Mouse (Mus musculus): ENCODE results near the gene Arhgef25.
"Not testable (repeated sequence)": the region's sequence is repeated elsewhere in the genome, so short reads cannot be mapped to it uniquely, and the experiment has no call there.

The Arhgef25 gene

DNA sequence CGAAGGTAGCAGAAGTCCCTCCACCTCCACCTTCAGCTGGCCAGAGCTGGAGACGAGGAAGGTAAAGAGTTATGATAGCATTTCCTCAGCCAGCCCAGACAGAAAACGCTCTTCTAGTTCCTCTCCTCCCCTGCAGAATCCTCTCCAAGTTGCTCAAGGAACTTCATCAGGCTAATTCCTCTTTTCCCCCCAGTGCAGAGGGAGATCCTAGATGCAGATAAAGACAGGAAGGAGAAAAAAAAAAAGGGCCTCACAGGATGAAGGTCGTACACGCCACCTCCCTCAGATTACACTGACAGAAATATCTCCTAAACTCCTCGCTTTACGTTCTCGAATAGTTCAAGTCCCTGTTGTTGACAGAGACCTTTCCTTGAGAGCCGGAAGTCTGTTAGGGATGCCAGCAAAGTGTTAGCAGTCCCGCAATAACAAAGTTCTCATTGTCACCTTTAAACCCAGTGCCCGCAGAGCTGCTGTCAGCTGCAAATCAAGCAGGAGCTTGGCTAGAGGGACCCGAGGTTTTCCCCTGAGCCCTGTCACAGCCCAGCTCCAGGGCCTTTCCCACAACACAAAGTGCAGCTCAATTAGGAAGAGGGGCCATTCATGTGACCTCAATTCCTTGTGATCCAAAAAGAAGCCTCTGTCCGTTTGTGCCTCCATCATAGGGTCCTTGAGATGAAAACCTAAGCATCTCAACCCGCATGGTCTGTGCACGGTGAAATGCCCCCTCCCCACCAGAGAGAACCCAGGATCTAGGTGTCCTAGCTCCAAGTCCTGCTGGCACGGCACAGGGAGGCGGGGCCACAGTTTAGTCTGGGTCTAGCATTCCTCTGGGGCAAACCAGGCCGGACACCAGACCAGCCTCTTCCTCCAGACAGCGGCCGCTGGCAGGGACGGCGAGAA lies 4.8 kb upstream of the Arhgef25 start:
- no peaks in the 10 kb centered on the region for H3K27me3 ChIP-seq (ENCODE audit: insufficient read depth, low read length)
- H3K4me1 ChIP-seq (replicated peaks; ENCODE audit: low read depth, low read length): peaks cover 91% of the 10 kb centered on the region
- H3K36me3 ChIP-seq (ENCODE audit: insufficient read depth, low read length): peaks cover 57% of the 10 kb centered on the region
- TF ChIP-seq POU5F1 (IDR thresholded peaks at IDR 0.05; ENCODE audit: borderline replicate concordance, low read length) (no peak), NANOG (IDR thresholded peaks at IDR 0.05; ENCODE audit: borderline replicate concordance, low read length) (no peak), CTCF (conservative IDR thresholded peaks at IDR 0.05; ENCODE audit: low read length) (no peak)
- no peaks in the 10 kb centered on the region for H3K9me3 ChIP-seq (ENCODE audit: low read length)
- H3K4me3 ChIP-seq (replicated peaks; ENCODE audit: low read length): peak overlapping the region; percentile 94

DNA sequence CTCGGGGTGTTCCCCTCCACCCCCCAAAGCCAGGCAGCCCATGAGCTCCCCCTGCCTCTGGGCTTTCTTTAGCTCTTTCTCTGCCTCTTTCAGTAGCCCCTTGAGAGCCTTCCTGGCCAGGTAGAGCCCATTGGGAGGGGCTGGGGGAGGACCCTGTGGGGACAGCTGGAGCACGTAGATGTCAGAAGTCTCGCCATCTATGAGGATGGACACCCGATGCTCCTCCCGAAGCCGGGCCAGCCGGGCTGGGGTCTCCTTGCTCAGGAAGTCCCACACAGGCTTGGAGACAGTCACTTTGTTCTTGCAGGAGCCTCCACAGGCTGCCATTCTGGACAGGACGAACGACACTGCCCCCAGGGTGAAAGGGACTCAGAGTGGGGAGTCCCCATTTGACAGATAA lies 3.1 kb upstream of the Arhgef25 start:
- TF ChIP-seq POU5F1 (IDR thresholded peaks at IDR 0.05; ENCODE audit: borderline replicate concordance, low read length): no peak
- no peak for TF ChIP-seq CTCF (conservative IDR thresholded peaks at IDR 0.05; ENCODE audit: low read length)
- TF ChIP-seq NANOG (IDR thresholded peaks at IDR 0.05; ENCODE audit: borderline replicate concordance, low read length): no peak
- H3K4me1 ChIP-seq (replicated peaks; ENCODE audit: low read depth, low read length): peaks cover 85% of the 10 kb centered on the region
- peaks cover 40% of the 10 kb centered on the region for H3K36me3 ChIP-seq (ENCODE audit: insufficient read depth, low read length)
- H3K4me3 ChIP-seq (replicated peaks; ENCODE audit: low read length): peak overlapping the region; percentile 48
- H3K9me3 ChIP-seq (ENCODE audit: low read length): no peaks in the 10 kb centered on the region
- no peaks in the 10 kb centered on the region for H3K27me3 ChIP-seq (ENCODE audit: insufficient read depth, low read length)

DNA sequence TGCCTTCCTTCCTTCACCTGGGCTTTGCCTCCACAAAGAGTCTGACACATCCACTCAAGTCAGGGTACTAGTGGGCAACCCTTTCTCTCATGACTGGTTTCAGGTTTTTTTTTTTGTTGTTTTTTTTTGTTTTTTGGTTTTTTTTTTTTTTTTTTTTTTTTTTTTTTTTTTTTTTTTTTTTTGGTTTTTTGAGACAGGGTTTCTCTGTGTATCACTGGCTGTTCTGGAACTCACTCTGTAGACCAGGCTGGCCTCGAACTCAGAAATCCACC lies 2.1 kb upstream of the Arhgef25 start:
- peaks cover 31% of the 10 kb centered on the region for H3K36me3 ChIP-seq (ENCODE audit: insufficient read depth, low read length)
- not testable (repeated sequence) for H3K4me3 ChIP-seq (replicated peaks; ENCODE audit: low read length); H3K27me3 ChIP-seq (ENCODE audit: insufficient read depth, low read length); H3K9me3 ChIP-seq (ENCODE audit: low read length)
- peaks cover 85% of the 10 kb centered on the region for H3K4me1 ChIP-seq (replicated peaks; ENCODE audit: low read depth, low read length)

DNA sequence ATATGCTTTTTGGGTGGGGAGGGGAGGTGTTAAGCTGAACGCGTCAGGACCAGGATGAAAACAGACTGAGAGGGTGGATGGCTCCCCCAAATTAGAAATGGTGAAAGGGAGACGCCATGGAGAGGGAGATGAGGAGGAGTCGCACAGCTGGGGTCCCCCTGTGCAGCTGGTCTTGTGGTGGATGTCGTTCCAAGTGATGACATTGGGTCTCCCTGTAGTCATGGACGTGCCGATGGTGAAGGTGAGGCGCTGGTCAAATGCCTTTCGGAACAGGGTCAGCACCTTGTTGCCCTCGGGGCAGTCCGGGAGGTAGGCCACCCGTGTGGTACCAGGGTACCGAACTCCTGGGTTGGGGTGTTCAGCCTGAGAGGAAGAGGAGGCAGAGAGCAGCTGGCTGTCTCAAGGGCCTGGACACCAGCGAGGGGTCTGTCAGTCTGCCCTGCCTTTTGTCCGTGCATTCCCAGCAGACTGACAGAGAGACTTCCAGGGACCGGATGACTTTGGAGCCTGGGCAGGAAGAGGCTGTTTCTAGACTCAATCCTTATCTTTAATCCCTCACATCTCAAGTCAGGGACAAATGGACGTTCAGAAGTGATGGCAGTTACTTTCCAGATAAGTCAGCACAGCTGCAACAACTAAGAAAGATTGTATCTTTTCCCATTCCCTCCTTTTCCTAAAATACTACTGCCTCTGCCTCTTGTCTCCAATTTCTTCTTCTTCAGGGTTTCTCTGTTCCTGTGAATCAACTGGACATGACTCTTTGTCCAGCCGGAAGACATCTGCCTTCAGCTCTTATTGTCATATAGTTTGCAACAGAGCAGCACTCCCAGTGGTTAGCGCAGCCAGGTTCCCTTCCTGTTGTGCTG lies 1.5 kb upstream of the Arhgef25 start:
- Histone ChIP-seq H3K9me3 (ENCODE audit: low read length) (no peaks in the 10 kb centered on the region), H3K27me3 (ENCODE audit: insufficient read depth, low read length) (0 out of 2 replicates have a peak, but pooled peaks cover 3% of the 10 kb centered on the region)
- no peak for TF ChIP-seq POU5F1 (IDR thresholded peaks at IDR 0.05; ENCODE audit: borderline replicate concordance, low read length)
- no peak for TF ChIP-seq NANOG (IDR thresholded peaks at IDR 0.05; ENCODE audit: borderline replicate concordance, low read length)
- no peak for TF ChIP-seq CTCF (conservative IDR thresholded peaks at IDR 0.05; ENCODE audit: low read length)

DNA sequence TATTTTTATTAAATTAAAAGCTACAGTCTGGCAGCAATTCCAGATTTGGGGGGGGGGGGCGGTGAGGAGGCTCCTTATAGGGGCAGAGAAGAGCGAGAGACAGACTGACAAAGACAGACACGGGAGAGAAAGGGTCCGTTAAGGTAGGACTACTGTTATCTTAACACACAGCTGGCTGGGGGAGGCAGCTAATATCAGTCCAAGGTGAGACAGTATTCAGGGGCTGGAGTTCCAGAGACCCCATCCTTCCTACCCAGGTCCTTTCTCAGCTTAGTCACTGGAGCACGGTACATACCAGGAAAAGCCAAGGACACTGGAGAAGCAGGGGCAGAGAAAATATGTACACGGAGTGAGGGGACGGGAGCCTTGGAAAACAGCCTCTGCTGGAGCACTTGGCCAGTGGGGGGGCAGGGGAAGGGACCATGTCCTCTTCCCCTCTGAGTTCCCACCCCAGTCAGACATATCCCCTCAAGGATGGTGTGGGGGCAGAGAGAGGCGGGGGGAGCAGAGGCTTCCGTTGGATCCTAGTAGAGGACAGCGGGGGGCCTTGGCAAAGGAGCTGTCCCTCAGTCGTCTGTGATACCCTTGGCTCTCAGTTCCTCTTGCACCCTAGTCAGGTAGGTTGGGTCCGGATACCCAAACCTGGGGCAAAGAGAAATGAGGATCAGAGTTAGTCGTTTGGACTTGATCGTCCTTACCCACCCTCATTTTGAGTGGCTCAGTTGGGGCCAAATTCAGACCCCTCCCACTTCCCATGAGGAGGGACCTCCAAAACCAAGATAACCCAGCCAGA lies 711 bp upstream of the Arhgef25 start:
- H3K4me3 ChIP-seq (replicated peaks; ENCODE audit: low read length): peak overlapping the region; percentile 88
- peaks cover 81% of the 10 kb centered on the region for H3K4me1 ChIP-seq (replicated peaks; ENCODE audit: low read depth, low read length)
- H3K27me3 ChIP-seq (ENCODE audit: insufficient read depth, low read length): 0 out of 2 replicates have a peak, but pooled peaks cover 3% of the 10 kb centered on the region
- no peaks in the 10 kb centered on the region for H3K9me3 ChIP-seq (ENCODE audit: low read length)
- no peak for TF ChIP-seq POU5F1 (IDR thresholded peaks at IDR 0.05; ENCODE audit: borderline replicate concordance, low read length)
- TF ChIP-seq NANOG (IDR thresholded peaks at IDR 0.05; ENCODE audit: borderline replicate concordance, low read length): no peak
- H3K36me3 ChIP-seq (ENCODE audit: insufficient read depth, low read length): peaks cover 45% of the 10 kb centered on the region

More for the DNA sequence above, 1.5 kb upstream of the Arhgef25 start:
- Histone ChIP-seq H3K36me3 (ENCODE audit: insufficient read depth, low read length) (peaks cover 37% of the 10 kb centered on the region), H3K4me1 (replicated peaks; ENCODE audit: low read depth, low read length) (peaks cover 83% of the 10 kb centered on the region), H3K4me3 (replicated peaks; ENCODE audit: low read length) (peak overlapping the region; percentile 88)

DNA sequence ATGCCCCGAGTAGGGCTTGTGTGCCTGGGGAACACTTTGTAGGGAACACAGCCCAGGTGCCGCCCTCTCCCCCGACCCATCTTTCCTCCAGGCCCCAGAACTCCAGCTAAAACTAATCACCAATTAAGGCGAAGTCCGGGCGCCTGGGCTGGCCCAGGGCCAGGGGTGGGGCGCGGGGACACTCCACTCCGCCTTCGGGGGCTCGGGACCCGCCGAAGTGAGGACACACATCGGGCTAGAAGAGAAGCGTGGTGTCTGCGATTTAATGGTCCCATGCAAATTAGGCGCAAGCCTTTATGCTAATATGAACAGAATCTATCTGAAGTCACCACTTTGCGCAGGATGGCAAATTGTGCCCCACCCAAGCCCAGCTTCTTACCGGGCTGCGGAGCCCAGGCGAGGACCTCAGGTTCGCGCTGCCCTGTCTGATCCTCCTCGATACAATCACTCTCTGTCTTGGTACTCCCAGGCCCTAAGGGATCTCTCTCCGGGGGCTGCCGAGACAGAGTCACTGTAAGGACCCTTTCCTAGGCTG lies 700 bp downstream of the Arhgef25 start:
- Histone ChIP-seq H3K27me3 (ENCODE audit: insufficient read depth, low read length) (0 out of 2 replicates have a peak, but pooled peaks cover 3% of the 10 kb centered on the region), H3K4me3 (replicated peaks; ENCODE audit: low read length) (peak overlapping the region; percentile 88), H3K36me3 (ENCODE audit: insufficient read depth, low read length) (peaks cover 56% of the 10 kb centered on the region), H3K9me3 (ENCODE audit: low read length) (no peaks in the 10 kb centered on the region), H3K4me1 (replicated peaks; ENCODE audit: low read depth, low read length) (peaks cover 84% of the 10 kb centered on the region)
- TF ChIP-seq POU5F1 (IDR thresholded peaks at IDR 0.05; ENCODE audit: borderline replicate concordance, low read length) (no peak), NANOG (IDR thresholded peaks at IDR 0.05; ENCODE audit: borderline replicate concordance, low read length) (no peak), CTCF (conservative IDR thresholded peaks at IDR 0.05; ENCODE audit: low read length) (no peak)

DNA sequence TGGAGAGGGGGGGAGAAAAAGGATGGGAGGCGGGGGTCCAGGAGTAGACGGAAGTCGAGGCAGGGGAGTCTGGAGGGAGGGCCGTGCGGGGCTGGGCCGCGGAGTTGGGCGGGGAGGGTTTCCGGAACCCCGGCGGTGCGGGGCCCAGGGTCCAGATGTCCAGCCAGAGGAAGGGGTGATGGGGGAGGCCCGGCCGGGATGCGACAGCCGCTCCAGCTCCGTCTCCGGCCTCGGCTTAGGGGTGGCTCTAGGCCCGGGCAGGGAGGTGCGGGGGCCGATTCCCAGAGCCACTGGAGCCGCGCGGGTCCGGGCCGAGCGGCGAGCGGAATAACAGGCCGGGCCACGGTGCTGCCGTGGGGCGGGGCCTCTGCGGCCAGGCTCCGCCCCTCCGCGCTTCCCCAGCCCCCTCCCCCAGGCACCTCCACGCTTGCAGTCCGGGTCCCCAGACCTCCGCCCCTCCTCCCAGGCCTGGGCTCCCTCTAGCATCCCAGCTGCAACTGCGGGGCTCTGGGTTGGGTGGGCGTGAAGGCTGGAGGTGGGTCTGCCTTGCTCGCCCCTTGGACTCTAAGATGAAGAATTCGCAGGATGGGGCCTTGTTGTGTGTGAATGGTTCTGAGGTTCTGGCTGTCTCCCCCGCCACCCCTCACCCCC lies 1.3 kb downstream of the Arhgef25 start:
- peaks cover 87% of the 10 kb centered on the region for H3K4me1 ChIP-seq (replicated peaks; ENCODE audit: low read depth, low read length)
- H3K9me3 ChIP-seq (ENCODE audit: low read length): no peaks in the 10 kb centered on the region
- H3K36me3 ChIP-seq (ENCODE audit: insufficient read depth, low read length): peaks cover 55% of the 10 kb centered on the region
- TF ChIP-seq NANOG (IDR thresholded peaks at IDR 0.05; ENCODE audit: borderline replicate concordance, low read length) (no peak), POU5F1 (IDR thresholded peaks at IDR 0.05; ENCODE audit: borderline replicate concordance, low read length) (no peak), CTCF (conservative IDR thresholded peaks at IDR 0.05; ENCODE audit: low read length) (no peak)
- H3K4me3 ChIP-seq (replicated peaks; ENCODE audit: low read length): peak overlapping the region; percentile 88
- H3K27me3 ChIP-seq (ENCODE audit: insufficient read depth, low read length): 0 out of 2 replicates have a peak, but pooled peaks cover 3% of the 10 kb centered on the region

All from E14TG2a.4 (cell line).